Mouse (Mus musculus) myocyte (in vitro differentiated cells): ENCODE data around the gene AU021092. TPM values are rescaled to one million over a fixed set of nuclear protein-coding genes. Genes with fewer than 3 reads are reported as not detected.
A peak's percentile ranks its signal among the peaks of the same experiment; 100 is the strongest.
"Not testable (repeated sequence)": the region's sequence is repeated elsewhere in the genome, so short reads cannot be mapped to it uniquely, and the experiment has no call there.

Experiments
- H3K27me3 ChIP-seq: one replicate; pipeline ENCODE4 v1.6.1; 2011; ENCODE audit not compliant: control insufficient read depth, insufficient read depth, insufficient read length
- H3K36me3 ChIP-seq: one replicate; pipeline ENCODE4 v1.6.1; 2011; ENCODE audit not compliant: control insufficient read depth, insufficient read depth
- H3K4me2 ChIP-seq: one replicate; pipeline ENCODE4 v1.6.1; 2011; ENCODE audit warnings: low read depth, control low read depth
- H3K4me3 ChIP-seq: one replicate; pipeline ENCODE4 v1.5.1; 2011; ENCODE audit warnings: mild to moderate bottlenecking, control low read depth, moderate library complexity
- H3K79me2 ChIP-seq: one replicate; pipeline ENCODE4 v1.6.1; 2011; ENCODE audit not compliant: control insufficient read depth, insufficient read depth
- H3ac ChIP-seq: one replicate; pipeline ENCODE4 v1.6.1; 2011; ENCODE audit not compliant: control insufficient read depth, insufficient read length
- CEBPB ChIP-seq: IDR thresholded peaks from 2 replicates; pipeline ENCODE4 v1.6.1; 2011; ENCODE audit warnings: mild to moderate bottlenecking, moderate library complexity; ENCODE audit not compliant: poor library complexity, insufficient read depth, severe bottlenecking
- E2F4 ChIP-seq: IDR thresholded peaks from one replicate; pipeline ENCODE4 v1.6.1; 2011; ENCODE audit warnings: mild to moderate bottlenecking, control low read depth, moderate library complexity; ENCODE audit not compliant: insufficient read depth
- MAX ChIP-seq: IDR thresholded peaks from one replicate; pipeline ENCODE4 v1.6.1; 2011; ENCODE audit warnings: low read depth, mild to moderate bottlenecking, control low read depth
- MYOD1 ChIP-seq, 3 experiments: IDR thresholded peaks; one replicate each; pipeline ENCODE4 v1.6.1; 2011; ENCODE audit warnings: control low read depth in 2 of 3, low read depth in 2 of 3, mild to moderate bottlenecking in 2 of 3, moderate library complexity in 1 of 3; ENCODE audit not compliant: insufficient read length in 2 of 3, control insufficient read depth in 1 of 3
- MYOG ChIP-seq, 3 experiments: IDR thresholded peaks; one replicate each; pipeline ENCODE4 v1.6.1; 2011; ENCODE audit warnings: control low read depth in 2 of 3, low read depth in 2 of 3, mild to moderate bottlenecking in 2 of 3; ENCODE audit not compliant: insufficient read length in 2 of 3, control insufficient read depth in 1 of 3, insufficient read depth in 1 of 3
- POLR2A ChIP-seq: IDR thresholded peaks from one replicate; pipeline ENCODE4 v1.6.1; 2011; ENCODE audit warnings: low read depth, mild to moderate bottlenecking, control low read depth, moderate library complexity; ENCODE audit not compliant: insufficient read length
- POLR2AphosphoS2 ChIP-seq: IDR thresholded peaks from one replicate; pipeline ENCODE4 v1.6.1; 2011; ENCODE audit warnings: low read depth, control low read depth; ENCODE audit not compliant: insufficient read length
- REST ChIP-seq: IDR thresholded peaks from one replicate; pipeline ENCODE4 v1.6.1; 2011; ENCODE audit warnings: mild to moderate bottlenecking, control low read depth, moderate library complexity; ENCODE audit not compliant: insufficient read depth, insufficient read length
- SRF ChIP-seq: IDR thresholded peaks from one replicate; pipeline ENCODE4 v1.6.1; 2011; ENCODE audit warnings: low read depth; ENCODE audit not compliant: control insufficient read depth, insufficient read length
- TCF12 ChIP-seq: IDR thresholded peaks from one replicate; pipeline ENCODE4 v1.6.1; 2011; ENCODE audit warnings: mild to moderate bottlenecking, control low read depth; ENCODE audit not compliant: poor library complexity, insufficient read depth, severe bottlenecking
- TCF3 ChIP-seq: IDR thresholded peaks from one replicate; pipeline ENCODE4 v1.6.1; 2011; ENCODE audit warnings: low read depth, control low read depth; ENCODE audit not compliant: insufficient read length
- USF1 ChIP-seq: IDR thresholded peaks from one replicate; pipeline ENCODE4 v1.6.1; 2011; ENCODE audit warnings: low read depth, mild to moderate bottlenecking, control low read depth, moderate library complexity
- polyA plus RNA-seq: library from polyadenylated mRNA; unstranded; fragments of >200 nt; fragmentation: generic; extraction: Trizol; gene quantifications from one replicate; pipeline ENCODE4 v1.2.1, GENCODE M21; 2012; ENCODE audit warnings: missing spikeins

Gene AU021092
- polyA plus RNA-seq, 1 experiment, result 1.3 TPM

DNA sequence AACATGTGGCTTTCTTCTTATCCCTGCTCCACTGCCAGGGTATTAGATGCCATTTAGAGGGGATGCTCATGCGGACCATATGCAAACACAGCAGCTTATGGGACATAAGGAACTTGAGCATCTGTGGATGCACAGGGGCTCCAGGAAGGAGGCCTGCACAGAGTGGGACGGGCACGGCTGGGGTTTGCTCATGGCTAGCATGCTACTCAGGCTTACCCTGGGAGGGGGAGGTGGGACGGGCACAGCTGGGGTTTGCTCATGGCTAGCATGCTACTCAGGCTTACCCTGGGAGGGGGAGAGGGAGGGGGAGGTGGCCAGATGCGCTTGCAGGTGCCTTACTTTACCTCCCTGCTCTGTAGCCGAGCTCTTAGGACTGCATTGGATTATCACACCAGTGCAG lies 20.8 kb upstream of the AU021092 start:
- no peak overlapping the region for H3K4me3 ChIP-seq
- H3K36me3 ChIP-seq, result peaks cover 10% of the 10 kb centered on the region
- H3K27me3 ChIP-seq, result no peaks in the 10 kb centered on the region
- H3ac ChIP-seq, result no peak overlapping the region
- no peak for TF ChIP-seq CEBPB
- TF ChIP-seq POLR2AphosphoS2, result peak; percentile 56
- H3K79me2 ChIP-seq, result no peaks in the 10 kb centered on the region
- no peak overlapping the region for H3K4me2 ChIP-seq

DNA sequence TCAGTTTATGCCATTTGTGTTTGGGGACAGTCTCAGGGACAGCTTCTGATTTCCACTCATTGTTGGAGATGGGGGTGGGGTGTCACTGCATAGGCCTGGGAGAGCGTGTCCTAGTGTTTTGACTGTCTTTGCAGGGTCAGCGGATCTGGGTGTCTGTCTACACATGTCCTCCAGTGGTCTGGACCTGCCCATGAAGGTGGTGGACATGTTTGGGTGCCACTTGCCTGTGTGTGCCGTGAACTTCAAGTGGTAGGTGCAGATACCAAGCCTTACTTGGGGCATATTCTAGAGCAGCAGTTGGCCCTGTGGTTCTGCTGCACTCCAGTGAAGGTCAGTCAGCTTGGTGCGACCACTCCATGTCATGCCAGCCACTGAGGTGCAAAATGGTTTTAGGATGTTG lies 20.3 kb upstream of the AU021092 start:
- Histone ChIP-seq H3K4me3 (no peak overlapping the region), H3K36me3 (peaks cover 7% of the 10 kb centered on the region), H3K79me2 (no peaks in the 10 kb centered on the region), H3K27me3 (no peaks in the 10 kb centered on the region), H3ac (no peak overlapping the region), H3K4me2 (no peak overlapping the region)
- no peak for TF ChIP-seq E2F4
- TF ChIP-seq POLR2AphosphoS2, result peak; percentile 51

DNA sequence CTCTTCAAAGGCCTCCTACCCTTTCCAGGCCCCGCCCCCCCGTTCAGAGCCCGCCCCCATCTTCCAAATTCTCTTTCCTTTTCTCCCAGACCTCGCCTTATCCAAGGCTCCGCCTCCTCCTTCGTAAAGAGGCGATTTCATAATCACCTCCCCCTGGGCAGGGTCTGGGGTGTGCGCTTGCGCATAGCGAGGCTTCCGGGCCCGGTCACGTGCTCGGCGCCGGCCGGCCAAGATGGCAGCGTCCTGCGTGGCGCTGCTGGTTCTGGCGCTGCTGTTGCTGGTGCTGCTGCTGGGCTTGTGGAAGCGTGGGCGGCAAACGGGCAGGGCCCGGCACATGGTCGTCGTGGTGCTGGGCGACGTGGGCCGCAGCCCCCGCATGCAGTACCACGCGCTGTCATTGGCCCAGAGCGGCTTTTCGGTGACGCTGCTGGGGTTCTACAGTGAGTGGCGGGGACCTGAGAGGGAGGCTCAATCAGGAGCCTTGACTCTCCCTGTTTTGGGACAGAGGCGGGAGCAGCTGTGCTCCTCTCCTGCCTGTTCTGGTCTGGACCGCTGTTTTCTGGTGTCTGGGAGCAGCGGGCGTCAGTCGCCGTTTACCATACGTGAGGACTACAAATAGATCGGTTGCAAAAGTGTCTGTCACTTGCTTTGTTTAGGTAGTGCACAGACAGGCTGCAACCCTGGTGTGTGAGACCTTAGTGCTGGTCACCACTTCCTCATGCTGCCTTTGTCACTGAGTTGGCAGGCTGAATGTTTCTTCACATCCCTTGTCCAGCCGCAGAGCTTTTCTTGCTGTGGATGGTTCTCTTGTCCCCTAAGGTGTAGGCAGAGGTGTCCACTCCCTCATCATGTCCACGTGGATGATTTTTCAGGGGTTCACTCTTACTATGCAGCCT lies 11.6 kb upstream of the AU021092 start, which contains the start of gene Alg1:
Gene Alg1, plus strand, starts transcription at position 204 of the 896 bp plus-strand sequence.
- Histone ChIP-seq H3K36me3 (peaks cover 4% of the 10 kb centered on the region), H3ac (peak within 1 kb of the TSS; percentile 96), H3K4me2 (peak within 1 kb of the TSS; percentile 97), H3K4me3 (peak within 1 kb of the TSS; percentile 66), H3K79me2 (no peaks in the 10 kb centered on the region), H3K27me3 (no peaks in the 10 kb centered on the region)
- TF ChIP-seq MYOD1 (IDR thresholded peaks at IDR 0.05; ENCODE audit: control insufficient read depth in 1 of 3, insufficient read length in 2 of 3, low read depth in 2 of 3) (peak in 1 of 3 experiments; percentile 40), CEBPB (peak; percentile 73), POLR2AphosphoS2 (peak; percentile 99), E2F4 (no peak), REST (peak; percentile 58), POLR2A (peak; percentile 100), TCF3 (no peak), MAX (no peak), TCF12 (no peak), USF1 (peak; percentile 95), SRF (no peak), MYOG (IDR thresholded peaks at IDR 0.05; ENCODE audit: control insufficient read depth in 1 of 3, insufficient read depth in 1 of 3, insufficient read length in 2 of 3, low read depth in 2 of 3) (peak in 1 of 3 experiments; percentile 23)

DNA sequence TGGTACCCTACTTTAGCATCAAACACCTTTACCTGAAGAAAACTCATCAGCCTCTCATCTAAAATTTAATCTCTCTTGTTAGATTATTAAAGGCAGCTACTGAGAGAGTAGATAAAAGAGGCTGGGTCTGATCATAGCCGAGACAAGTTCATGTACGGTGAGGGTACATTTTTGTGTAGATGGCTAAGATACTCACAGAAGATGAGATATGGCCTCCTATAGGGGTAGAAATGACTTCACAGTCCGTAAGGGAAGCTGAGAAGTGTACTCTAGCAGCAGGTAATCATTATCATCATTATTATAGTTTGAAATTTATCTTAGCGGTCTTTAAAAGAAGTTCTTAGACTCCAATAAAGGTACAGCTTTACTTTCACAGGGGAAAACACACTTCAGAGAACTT lies 10.9 kb upstream of the AU021092 start:
- Histone ChIP-seq H3K79me2 (no peaks in the 10 kb centered on the region), H3K4me3 (peak overlapping the region; percentile 66), H3ac (peak overlapping the region; percentile 96), H3K36me3 (peaks cover 3% of the 10 kb centered on the region), H3K4me2 (no peak overlapping the region), H3K27me3 (no peaks in the 10 kb centered on the region)
- no peak for TF ChIP-seq SRF
- no peak for TF ChIP-seq MAX
- no peak for TF ChIP-seq TCF12
- TF ChIP-seq E2F4, result no peak
- TF ChIP-seq TCF3, result no peak
- TF ChIP-seq CEBPB, result no peak

DNA sequence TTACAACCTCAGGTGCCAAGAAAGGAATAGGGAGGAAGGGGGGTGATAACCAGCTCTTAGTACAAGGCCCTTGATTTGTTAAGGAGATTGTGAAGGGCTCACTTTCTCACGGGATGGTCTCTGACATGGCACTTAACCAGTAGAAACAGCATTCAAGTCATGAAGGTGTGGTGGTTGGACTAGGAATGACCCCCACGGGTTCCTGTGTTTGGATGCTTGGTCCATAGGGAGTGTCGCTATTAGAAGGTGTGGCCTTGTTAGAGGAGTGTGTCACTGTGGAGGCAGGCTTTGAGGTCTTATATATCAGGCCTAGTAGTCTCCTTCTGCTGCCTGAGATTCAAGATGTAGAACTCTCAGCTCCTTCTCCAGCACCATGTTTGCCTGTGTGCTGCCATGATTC lies 6.0 kb upstream of the AU021092 start:
- not testable (repeated sequence) for H3K79me2 ChIP-seq, H3K36me3 ChIP-seq, H3K4me3 ChIP-seq, H3K27me3 ChIP-seq, H3K4me2 ChIP-seq, H3ac ChIP-seq

DNA sequence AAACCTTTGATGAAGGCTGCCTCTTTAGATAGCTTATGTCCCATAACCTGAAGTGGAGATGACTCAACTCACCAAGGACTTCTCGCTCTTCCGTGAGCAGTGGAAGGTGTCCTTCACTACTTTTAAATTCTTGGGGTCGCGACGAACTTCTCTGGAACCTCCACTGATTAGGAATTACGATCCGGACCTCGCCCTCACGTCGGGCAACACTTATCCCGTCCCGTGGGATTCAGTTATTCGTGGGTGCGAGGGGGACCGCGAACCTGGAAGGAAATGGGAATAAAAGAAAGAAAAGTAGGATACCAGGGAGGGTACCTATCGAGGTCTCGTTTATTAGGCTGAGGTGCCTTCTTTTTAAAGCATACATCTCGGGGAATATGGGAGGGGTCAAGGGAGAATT lies 5.4 kb upstream of the AU021092 start:
- H3K4me2 ChIP-seq, H3K79me2 ChIP-seq, H3K36me3 ChIP-seq, H3K4me3 ChIP-seq, H3ac ChIP-seq, H3K27me3 ChIP-seq: not testable (repeated sequence)

DNA sequence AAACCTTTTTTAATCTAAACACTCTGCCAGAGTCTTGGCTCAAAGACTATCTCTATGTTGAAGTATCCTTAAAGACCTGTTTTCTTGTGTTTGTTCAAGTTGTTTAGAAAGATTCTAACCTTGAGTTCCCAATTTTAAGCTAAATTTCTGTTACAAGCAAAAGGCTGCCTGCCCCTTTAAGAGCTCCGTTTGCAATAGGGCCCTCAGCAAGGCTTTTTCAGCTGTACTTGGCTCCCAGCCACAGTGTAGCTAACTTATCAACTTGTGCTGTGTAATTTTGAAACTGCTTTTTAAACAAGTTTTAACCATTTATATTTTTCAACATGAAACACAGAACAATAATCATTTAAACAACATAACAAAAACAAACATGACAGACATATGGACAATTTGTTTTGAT lies 4.4 kb upstream of the AU021092 start:
- not testable (repeated sequence) for H3K4me2 ChIP-seq

More for the DNA sequence above, 4.4 kb upstream of the AU021092 start:
- not testable (repeated sequence) for H3K36me3 ChIP-seq, H3K27me3 ChIP-seq, H3K79me2 ChIP-seq, H3ac ChIP-seq, H3K4me3 ChIP-seq
